Mouse (Mus musculus): Measurements from ENCODE around the gene Ccr4.

Gene Ccr4

GRCm38 (mm10) chr9:114468701-114469100 is 36.0 kb downstream of the Ccr4 start:
- DNase-seq (ENCODE audit: low spot score in 2 of 2) = no peak

DNA sequence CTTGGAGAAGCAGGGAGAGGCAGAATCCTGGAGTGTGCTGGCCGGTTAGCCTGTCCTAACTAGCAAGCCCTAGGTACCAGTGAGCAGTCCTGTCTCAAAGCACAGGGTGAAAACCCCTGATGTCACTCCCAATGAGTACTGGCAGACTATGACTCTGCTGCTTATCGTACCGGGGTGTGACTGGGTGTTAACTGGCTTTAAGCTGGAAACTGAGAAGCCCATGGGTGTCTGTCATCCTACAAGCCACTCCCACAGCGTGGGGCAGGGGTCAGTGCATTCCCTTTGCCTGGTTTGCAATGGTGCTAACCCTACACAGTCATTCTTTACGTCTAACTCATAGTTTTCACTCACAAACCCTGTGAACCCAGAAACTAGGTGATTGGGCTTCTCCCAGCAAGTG is 36.5 kb downstream of the Ccr4 start:
- no peak for DNase-seq (ENCODE audit: low spot score in 2 of 2)

DNA sequence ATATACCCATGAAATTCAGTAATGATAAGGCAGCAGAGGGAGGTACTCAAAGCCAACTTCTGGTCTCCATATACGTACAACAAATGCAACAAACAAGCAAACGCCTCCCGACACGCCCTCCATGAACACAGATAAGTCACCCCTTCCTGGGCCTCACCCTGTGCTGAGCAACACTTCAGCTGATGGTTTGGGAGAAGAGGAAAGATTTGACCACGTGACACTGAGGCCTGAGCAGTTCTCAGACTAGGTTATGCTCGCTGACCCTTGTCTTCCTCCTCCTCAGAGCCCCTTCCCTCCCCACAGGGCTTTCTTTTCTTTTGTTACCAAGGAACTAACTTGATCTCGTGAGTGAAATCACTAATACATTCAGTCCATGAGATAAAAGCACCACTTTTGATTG is 37.8 kb downstream of the Ccr4 start:
- no peak for DNase-seq (ENCODE audit: low spot score in 2 of 2)

- DNase-seq (ENCODE audit: low spot score in 2 of 2) = no peak
These were observed 39.3 kb downstream of the Ccr4 start for GRCm38 (mm10) chr9:114465442-114465841.

DNA sequence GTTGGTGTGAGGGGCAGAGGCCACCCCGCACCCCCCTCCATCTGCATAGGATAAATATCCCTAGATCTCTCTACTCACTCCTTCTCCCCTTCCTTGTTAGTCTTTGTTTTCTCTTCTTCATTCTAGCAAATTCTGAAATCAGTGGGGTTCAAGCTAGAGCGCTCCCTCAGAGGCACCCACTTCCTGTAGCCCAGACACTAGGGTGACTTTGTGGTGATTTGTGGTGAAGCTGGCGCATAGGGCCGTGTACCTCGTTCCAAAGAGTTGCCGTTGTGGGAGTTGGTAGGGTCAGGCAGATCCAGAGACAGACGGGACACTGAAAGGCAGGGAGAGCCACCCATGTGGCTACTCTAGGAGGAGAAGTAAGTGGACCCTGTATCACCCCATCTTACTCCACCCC is 42.1 kb downstream of the Ccr4 start:
- DNase-seq (ENCODE audit: low spot score in 2 of 2) = no peak

GRCm38 (mm10) chr9:114458436-114458835 is 46.3 kb downstream of the Ccr4 start:
- DNase-seq (ENCODE audit: low spot score in 2 of 2) = no peak

DNA sequence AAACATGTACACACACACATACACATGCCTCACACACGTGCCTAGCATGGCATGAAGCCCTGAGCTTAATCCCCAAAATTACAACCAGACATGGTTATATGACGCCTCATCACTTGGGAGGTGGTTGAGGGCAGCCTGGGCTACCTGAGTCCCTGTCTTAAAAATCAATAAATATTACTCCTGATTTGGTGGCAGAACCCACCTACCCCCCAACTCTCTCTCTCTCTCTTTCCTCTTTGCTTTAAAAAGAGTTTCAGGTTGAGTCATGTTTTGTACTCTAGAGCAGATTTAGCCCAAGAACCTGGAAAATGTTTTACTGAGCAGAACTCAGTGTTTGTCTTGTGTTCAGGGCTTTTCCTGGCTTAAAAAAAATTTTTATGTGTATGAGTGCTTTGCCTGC is 49.3 kb downstream of the Ccr4 start:
- no peak for DNase-seq (ENCODE audit: low spot score in 2 of 2)

- DNase-seq (ENCODE audit: low spot score in 2 of 2) = no peak
These were observed 52.3 kb downstream of the Ccr4 start for GRCm38 (mm10) chr9:114452418-114452817.

- no peak for DNase-seq (ENCODE audit: low spot score in 2 of 2)
These were observed 53.1 kb downstream of the Ccr4 start for GRCm38 (mm10) chr9:114451615-114452014.

DNA sequence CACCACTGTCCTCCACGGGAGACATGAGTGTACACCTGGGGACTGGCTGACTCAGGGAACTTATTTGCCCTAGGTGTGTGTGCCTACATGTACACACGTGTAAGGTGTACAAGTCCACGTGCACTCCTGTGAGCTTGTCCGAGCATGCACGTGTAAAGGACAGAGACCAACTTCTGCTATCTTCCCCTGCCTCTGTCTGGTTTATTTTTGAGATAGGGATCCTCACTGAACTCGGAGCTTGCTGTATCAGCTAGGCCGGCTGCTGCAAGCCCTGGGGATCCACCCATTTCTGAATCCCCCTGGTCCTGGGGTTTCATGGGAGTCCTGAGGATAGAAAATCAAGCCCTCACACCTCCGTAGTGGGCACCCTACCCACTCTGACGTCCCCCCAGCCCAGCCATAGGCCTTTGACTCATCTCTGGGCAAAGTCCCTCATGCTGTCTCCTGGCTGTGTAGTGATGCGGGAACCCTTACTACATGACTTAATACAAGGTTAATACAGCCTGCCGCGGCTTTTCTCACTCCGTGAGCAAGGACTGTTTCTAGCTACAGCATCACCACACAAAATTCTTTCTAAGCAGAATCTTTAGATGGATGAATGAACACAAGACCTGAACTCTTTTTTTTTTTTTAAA is 55.5 kb downstream of the Ccr4 start:
- no peak for DNase-seq (ENCODE audit: low spot score in 2 of 2)

GRCm38 (mm10) chr9:114448700-114449099 is 56.0 kb downstream of the Ccr4 start:
- DNase-seq (ENCODE audit: low spot score in 2 of 2) = no peak

GRCm38 (mm10) chr9:114446887-114447286 is 57.8 kb downstream of the Ccr4 start:
- DNase-seq (ENCODE audit: low spot score in 2 of 2) = no peak

DNA sequence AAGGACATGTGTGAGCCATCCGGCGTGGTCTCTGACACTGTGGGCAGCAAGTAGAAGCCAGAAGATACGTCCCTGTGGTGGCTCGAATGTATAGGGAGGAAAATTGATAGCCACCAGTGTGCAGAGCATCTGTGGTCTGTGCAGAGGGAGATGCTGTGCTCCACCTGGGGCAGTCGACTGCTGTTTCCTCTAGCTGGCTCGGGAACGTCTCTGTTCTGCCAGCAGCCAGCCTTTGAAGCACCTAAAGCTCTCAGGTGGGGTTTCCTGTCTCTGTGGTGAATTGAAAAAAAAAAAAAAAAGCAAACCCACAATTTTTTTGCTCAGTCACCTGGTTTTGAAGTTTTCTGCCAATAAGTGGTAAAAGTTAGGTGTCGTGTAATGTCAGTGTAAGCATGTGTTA is 61.4 kb downstream of the Ccr4 start:
- no peak for DNase-seq (ENCODE audit: low spot score in 2 of 2)

DNA sequence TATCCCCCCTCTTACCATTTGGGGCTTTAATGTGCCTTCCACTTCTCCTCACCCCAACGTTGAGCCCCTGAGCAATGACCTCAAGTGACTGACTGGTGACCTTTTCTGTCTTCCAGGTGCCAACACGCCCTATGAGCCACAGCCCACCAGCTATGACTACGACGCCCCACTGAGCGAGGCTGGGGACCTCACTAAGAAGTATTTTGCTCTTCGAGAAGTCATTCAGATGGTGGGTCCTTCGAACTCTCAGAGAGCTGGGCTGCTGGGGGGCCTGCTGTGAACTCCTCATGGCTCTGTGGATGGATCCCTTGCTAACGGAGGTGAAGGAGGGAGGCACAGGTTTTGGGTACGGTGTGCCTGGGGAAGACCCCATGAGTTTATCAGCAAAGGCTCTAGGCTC is 61.8 kb downstream of the Ccr4 start:
- no peak for DNase-seq (ENCODE audit: low spot score in 2 of 2)

DNA sequence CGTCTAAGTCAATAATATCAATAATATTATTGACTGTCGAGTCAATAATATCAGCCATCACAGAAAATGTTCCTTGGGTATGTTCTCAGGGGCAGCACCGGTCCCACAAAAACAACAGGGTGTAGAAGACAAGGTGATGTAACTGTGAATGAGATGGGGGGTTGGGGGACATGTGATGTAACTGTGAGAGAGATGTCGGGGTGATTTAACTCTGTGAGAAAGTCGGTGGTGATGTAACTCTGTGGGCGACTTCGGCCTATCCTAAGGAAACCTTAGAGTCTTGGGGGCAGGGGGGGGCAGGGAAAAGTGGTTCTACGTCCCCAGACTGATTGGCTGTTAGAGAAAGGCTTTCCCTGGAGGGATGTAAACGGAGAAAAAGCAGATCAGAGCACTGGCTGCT is 62.5 kb downstream of the Ccr4 start:
- no peak for DNase-seq (ENCODE audit: low spot score in 2 of 2)

DNA sequence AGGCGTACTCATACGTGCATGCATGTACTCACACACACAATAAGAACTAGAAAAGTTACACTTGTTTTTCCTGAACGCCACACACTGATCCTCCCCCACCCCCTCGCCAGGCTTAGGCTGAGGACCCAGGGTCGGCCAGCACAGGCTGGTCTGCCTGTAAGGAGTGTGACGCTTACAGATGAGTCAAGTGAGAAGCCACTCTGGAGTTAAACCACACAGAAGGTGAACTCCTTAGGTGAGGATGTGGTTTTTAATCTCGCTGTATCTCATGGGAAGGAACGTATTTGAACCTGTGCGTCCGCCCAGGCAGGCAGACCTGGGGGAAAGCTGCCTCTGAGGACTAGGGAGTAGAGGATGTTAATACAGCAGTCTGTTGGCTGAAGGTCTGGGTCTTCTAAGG is 64.2 kb downstream of the Ccr4 start:
- no peak for DNase-seq (ENCODE audit: low spot score in 2 of 2)

Data from right cerebral cortex, postnatal 36 days (tissue).